Mouse (Mus musculus) kidney, embryonic 14.5 days (tissue): ENCODE data around the gene Spp1. TPM values are rescaled to one million over a fixed set of nuclear protein-coding genes. Genes with fewer than 3 reads are reported as not detected.

Experiments used
- ATAC-seq: fragments of 200-750 bp; cut with Nextera tagmentation; 2 replicates; pipeline ENCODE4 v1.8.0; 2017; ENCODE audit warnings: moderate number of reproducible peaks, mild to moderate bottlenecking, moderate TSS enrichment, moderate library complexity; ENCODE audit not compliant: low FRiP score, low TSS enrichment
- H3K27ac ChIP-seq: fragments of 300-500 bp; sonication (generic); 2 replicates; pipeline ENCODE4 v1.5.1; 2014; ENCODE audit warnings: low read depth, mild to moderate bottlenecking, low read length, moderate library complexity, mixed read lengths
- H3K27me3 ChIP-seq: fragments of 300-500 bp; sonication (generic); 2 replicates; pipeline ENCODE4 v1.6.1; 2014; ENCODE audit warnings: mild to moderate bottlenecking, low read length; ENCODE audit not compliant: control insufficient read depth, insufficient read depth
- H3K36me3 ChIP-seq: fragments of 300-500 bp; sonication (generic); 2 replicates; pipeline ENCODE4 v1.6.1; 2014; ENCODE audit warnings: low read length, mixed read lengths; ENCODE audit not compliant: control insufficient read depth, insufficient read depth
- H3K4me1 ChIP-seq: fragments of 300-500 bp; sonication (generic); 2 replicates; pipeline ENCODE4 v1.6.1; 2014; ENCODE audit warnings: low read length, mixed read lengths; ENCODE audit not compliant: control insufficient read depth, insufficient read depth
- H3K4me2 ChIP-seq: fragments of 300-500 bp; sonication (generic); replicated peaks from 2 replicates; pipeline ENCODE4 v1.6.1; 2014; ENCODE audit warnings: low read depth, mild to moderate bottlenecking, low read length
- H3K4me3 ChIP-seq: fragments of 300-500 bp; sonication (generic); 2 replicates; pipeline ENCODE4 v1.5.1; 2014; ENCODE audit warnings: mild to moderate bottlenecking, low read length
- H3K9ac ChIP-seq: fragments of 300-500 bp; sonication (generic); 2 replicates; pipeline ENCODE4 v1.6.1; 2014; ENCODE audit warnings: low read depth, mild to moderate bottlenecking, low read length, moderate library complexity
- H3K9me3 ChIP-seq: fragments of 300-500 bp; sonication (generic); 2 replicates; pipeline ENCODE4 v1.6.1; 2016; ENCODE audit warnings: low read length; ENCODE audit not compliant: control insufficient read depth
- WGBS: fragments of 180-500 bp; shearing (Covaris S2); extraction: QIAGEN DNeasy Blood & Tissue Kit; methylation state at CpG from one replicate; pipeline ENCODE4 v1.1.7; 2014; 5-methylcytosine and 5-hydroxymethylcytosine counted together
- polyA plus RNA-seq: library from polyadenylated mRNA; unstranded; fragments of >200 nt; fragmentation: Nextera tagmentation; extraction: Ambion mirVana; gene quantifications from 2 replicates; pipeline ENCODE4 v1.2.1, GENCODE M21; 2014

The Spp1 gene
- 6.5 and 6.7 TPM in 2 replicates for polyA plus RNA-seq

- no peak within 1 kb of the TSS for H3K4me2 ChIP-seq
- H3K4me3 ChIP-seq, result no peak within 1 kb of the TSS
- no peaks in the 10 kb centered on the region for H3K4me1 ChIP-seq
- WGBS, result 67% methylated on average over 7 of the region's 7 CpGs
- no peaks in the 10 kb centered on the region for H3K36me3 ChIP-seq
- no peak within 1 kb of the TSS for H3K9ac ChIP-seq
- H3K9me3 ChIP-seq, result no peaks in the 10 kb centered on the region
- no peak within 1 kb of the TSS for H3K27ac ChIP-seq
- H3K27me3 ChIP-seq, result no peaks in the 10 kb centered on the region
- ATAC-seq, result no peak
These were observed at the start of gene Spp1 for GRCm38 (mm10) chr5:104434835-104435301. Gene Spp1 (plus strand): TSS chr5:104435118.

DNA sequence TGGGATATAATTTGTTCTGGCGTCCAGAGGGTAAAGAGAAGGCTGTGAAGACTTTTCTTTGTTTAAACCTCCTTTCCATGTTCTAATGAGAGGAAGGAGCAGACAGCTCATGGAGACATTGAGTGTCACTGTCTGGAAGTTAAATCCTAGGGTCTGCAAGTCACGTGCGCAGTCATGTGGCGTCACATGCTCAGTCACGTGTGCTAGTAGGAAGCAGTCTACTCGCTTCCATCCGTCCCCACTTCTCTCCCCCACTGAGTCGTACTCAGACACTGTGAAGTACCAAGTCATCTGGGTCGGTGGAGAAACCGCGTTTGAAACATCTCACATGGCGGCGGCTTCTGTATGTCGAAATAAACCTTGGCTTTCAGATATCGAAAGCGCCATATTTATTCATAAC is 49.4 kb upstream of the Spp1 start:
- no peaks in the 10 kb centered on the region for H3K4me1 ChIP-seq
- H3K4me2 ChIP-seq, result no peak overlapping the region
- no peak overlapping the region for H3K27ac ChIP-seq
- H3K4me3 ChIP-seq, result no peak overlapping the region
- no peak for ATAC-seq
- WGBS, result 92% methylated on average over 16 of the region's 16 CpGs
- H3K36me3 ChIP-seq, result no peaks in the 10 kb centered on the region
- no peak overlapping the region for H3K9ac ChIP-seq
- H3K27me3 ChIP-seq, result no peaks in the 10 kb centered on the region
- no peaks in the 10 kb centered on the region for H3K9me3 ChIP-seq

- Histone ChIP-seq H3K27ac (no peak overlapping the region), H3K4me1 (no peaks in the 10 kb centered on the region), H3K27me3 (no peaks in the 10 kb centered on the region), H3K4me2 (no peak overlapping the region), H3K9ac (no peak overlapping the region), H3K36me3 (no peaks in the 10 kb centered on the region), H3K9me3 (no peaks in the 10 kb centered on the region), H3K4me3 (no peak overlapping the region)
- 61% methylated on average over 5 of the region's 5 CpGs for WGBS
- no peak for ATAC-seq
These were observed 48.0 kb upstream of the Spp1 start for GRCm38 (mm10) chr5:104386908-104387307.

- Histone ChIP-seq H3K9ac (no peak overlapping the region), H3K27ac (no peak overlapping the region), H3K4me2 (no peak overlapping the region), H3K27me3 (no peaks in the 10 kb centered on the region), H3K4me1 (no peaks in the 10 kb centered on the region), H3K9me3 (no peaks in the 10 kb centered on the region), H3K4me3 (no peak overlapping the region), H3K36me3 (no peaks in the 10 kb centered on the region)
- WGBS, result 81% methylated on average over 2 of the region's 2 CpGs
- no peak for ATAC-seq
These were observed 44.0 kb upstream of the Spp1 start for GRCm38 (mm10) chr5:104390962-104391361.

- Histone ChIP-seq H3K4me2 (no peak overlapping the region), H3K9ac (no peak overlapping the region), H3K4me3 (no peak overlapping the region), H3K27me3 (no peaks in the 10 kb centered on the region), H3K36me3 (no peaks in the 10 kb centered on the region), H3K4me1 (no peaks in the 10 kb centered on the region), H3K27ac (no peak overlapping the region), H3K9me3 (no peaks in the 10 kb centered on the region)
- WGBS, result 84% methylated on average over 5 of the region's 5 CpGs
- no peak for ATAC-seq
These were observed 42.1 kb upstream of the Spp1 start for GRCm38 (mm10) chr5:104392784-104393183.

- WGBS, result 75% methylated on average over 6 of the region's 6 CpGs
- Histone ChIP-seq H3K9me3 (no peaks in the 10 kb centered on the region), H3K4me3 (no peak overlapping the region), H3K27me3 (no peaks in the 10 kb centered on the region), H3K4me1 (no peaks in the 10 kb centered on the region), H3K36me3 (no peaks in the 10 kb centered on the region), H3K9ac (no peak overlapping the region), H3K4me2 (no peak overlapping the region), H3K27ac (no peak overlapping the region)
- ATAC-seq, result no peak
These were observed 38.6 kb upstream of the Spp1 start for GRCm38 (mm10) chr5:104396286-104396685.

DNA sequence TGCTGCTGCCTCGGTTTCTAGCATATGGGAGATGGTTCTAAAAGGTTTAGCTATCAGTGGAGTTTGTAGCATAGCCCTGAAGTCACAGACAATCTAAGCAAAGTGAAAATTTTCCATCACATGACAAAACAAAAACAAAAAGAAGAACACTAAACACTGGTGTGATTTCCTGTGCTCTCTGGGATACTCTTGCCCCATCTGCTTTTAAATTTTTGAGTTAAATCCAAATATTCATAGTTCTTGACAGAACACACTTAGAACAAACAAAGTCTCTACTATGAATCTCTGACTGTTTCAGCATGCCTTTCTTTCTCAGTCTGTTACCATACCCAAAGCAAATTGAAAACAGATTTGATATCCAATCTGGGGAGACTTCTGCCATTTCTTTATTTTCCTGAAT is 36.9 kb upstream of the Spp1 start:
- WGBS, result 86% methylated on average over 1 of the region's 1 CpGs
- no peak for ATAC-seq
- no peak overlapping the region for H3K4me2 ChIP-seq
- H3K27ac ChIP-seq, result no peak overlapping the region
- no peaks in the 10 kb centered on the region for H3K4me1 ChIP-seq
- H3K9ac ChIP-seq, result no peak overlapping the region
- H3K4me3 ChIP-seq, result no peak overlapping the region
- no peaks in the 10 kb centered on the region for H3K9me3 ChIP-seq
- no peaks in the 10 kb centered on the region for H3K36me3 ChIP-seq
- no peaks in the 10 kb centered on the region for H3K27me3 ChIP-seq

GRCm38 (mm10) chr5:104399291-104399950 is 35.5 kb upstream of the Spp1 start:
- H3K27me3 ChIP-seq, result no peaks in the 10 kb centered on the region
- no peak overlapping the region for H3K4me3 ChIP-seq
- ATAC-seq, result peak; percentile 74; the same call in 1 of the 2 replicates
- no peaks in the 10 kb centered on the region for H3K9me3 ChIP-seq
- H3K4me1 ChIP-seq, result no peaks in the 10 kb centered on the region
- H3K27ac ChIP-seq, result no peak overlapping the region; the same call in 1 of the 2 replicates
- 30% methylated on average over 9 of the region's 9 CpGs for WGBS
- no peaks in the 10 kb centered on the region for H3K36me3 ChIP-seq
- no peak overlapping the region for H3K4me2 ChIP-seq
- H3K9ac ChIP-seq, result no peak overlapping the region

DNA sequence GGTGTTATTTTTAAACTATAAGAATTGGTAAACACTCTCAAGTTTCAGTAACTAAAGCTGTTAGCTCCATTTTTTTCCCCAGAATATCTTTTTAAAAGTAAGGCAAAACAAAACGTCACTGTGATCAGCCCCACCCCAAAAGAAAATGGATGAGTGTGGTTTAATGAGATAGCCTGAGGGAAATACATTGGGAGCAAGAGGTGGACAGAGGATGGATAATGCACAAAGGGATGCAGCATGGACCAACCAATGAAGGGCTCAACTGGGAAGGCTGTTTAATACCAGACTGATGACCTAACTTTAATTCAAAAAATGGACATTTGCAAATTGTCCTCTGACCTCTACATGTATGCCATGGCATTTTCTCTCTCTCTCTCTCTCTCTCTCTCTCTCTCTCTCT is 34.9 kb upstream of the Spp1 start:
- Histone ChIP-seq H3K27ac (no peak overlapping the region), H3K9me3 (no peaks in the 10 kb centered on the region), H3K36me3 (no peaks in the 10 kb centered on the region), H3K9ac (no peak overlapping the region), H3K4me3 (no peak overlapping the region), H3K4me2 (no peak overlapping the region), H3K27me3 (no peaks in the 10 kb centered on the region), H3K4me1 (no peaks in the 10 kb centered on the region)
- peak; percentile 19; the same call in 1 of the 2 replicates for ATAC-seq
- WGBS, result 29% methylated on average over 1 of the region's 1 CpGs
